Mouse (Mus musculus): ENCODE measurements at regions not wholly inside any gene's neighbourhood (a gene's known extent, or its start where the extent isn't known, plus 50 kb on each side); places are given as distances from the start of the nearest gene placed in this dataset.

DNA sequence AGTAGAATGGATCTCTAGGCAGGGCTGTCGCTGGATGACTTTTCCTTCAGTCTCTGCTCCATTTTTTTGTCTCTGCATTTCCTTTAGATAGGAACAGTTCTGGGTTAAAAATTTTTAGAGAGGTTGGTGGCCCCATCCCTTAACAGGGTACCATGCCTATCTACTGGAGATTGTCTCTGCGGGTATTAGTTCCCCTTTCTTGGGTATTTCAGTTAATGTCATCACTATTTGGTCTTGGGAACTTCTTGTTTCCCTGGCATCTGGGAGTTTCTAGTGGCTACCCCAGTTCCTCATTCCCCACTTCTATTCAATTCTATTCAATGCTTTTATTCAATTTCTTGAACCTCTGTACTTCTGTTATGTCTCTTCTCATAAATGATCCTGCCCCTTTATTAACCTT is 3016.3 kb downstream of the Gm37988 start:
- 78% methylated on average over 2 of the region's 2 CpGs for WGBS
- H3K27me3 ChIP-seq (replicated peaks; ENCODE audit: control insufficient read depth, insufficient read depth, low read length): no peaks in the 10 kb centered on the region
- H3K9ac ChIP-seq (ENCODE audit: low read depth, low read length): no peak overlapping the region
- H3K27ac ChIP-seq (ENCODE audit: low read depth, low read length): no peak overlapping the region
- ATAC-seq (replicated peaks; ENCODE audit: low FRiP score) (no peak), DNase-seq (ENCODE audit: low spot score) (no peak)
- H3K4me2 ChIP-seq: no peak overlapping the region
- H3K4me1 ChIP-seq (replicated peaks; ENCODE audit: control insufficient read depth, insufficient read depth, low read length): no peaks in the 10 kb centered on the region
- no peaks in the 10 kb centered on the region for H3K36me3 ChIP-seq (ENCODE audit: control insufficient read depth, insufficient read depth, low read length)
- no peak overlapping the region for H3K4me3 ChIP-seq (ENCODE audit: low read depth, low read length)
- no peaks in the 10 kb centered on the region for H3K9me3 ChIP-seq (ENCODE audit: control insufficient read depth, low read length)

Measured in liver, embryonic 11.5 days (tissue).